Mouse (Mus musculus) small intestine, adult 2 months (tissue): ENCODE results near the gene Spred1.

Experiments used
- CTCF ChIP-seq: fragments of 200-500 bp; IDR thresholded peaks from 2 replicates; pipeline ENCODE4 v1.5.1; 2012; ENCODE audit warnings: low read depth, mild to moderate bottlenecking, control low read depth, inconsistent platforms, low read length, moderate library complexity, mixed read lengths; ENCODE audit not compliant: insufficient replicate concordance, insufficient read length; ENCODE audit errors: extremely low read depth
- POLR2A ChIP-seq: fragments of 200-500 bp; IDR thresholded peaks from 2 replicates; pipeline ENCODE4 v1.6.1; 2012; ENCODE audit warnings: low read depth, mild to moderate bottlenecking, control low read depth, inconsistent platforms, low read length, moderate library complexity

DNA sequence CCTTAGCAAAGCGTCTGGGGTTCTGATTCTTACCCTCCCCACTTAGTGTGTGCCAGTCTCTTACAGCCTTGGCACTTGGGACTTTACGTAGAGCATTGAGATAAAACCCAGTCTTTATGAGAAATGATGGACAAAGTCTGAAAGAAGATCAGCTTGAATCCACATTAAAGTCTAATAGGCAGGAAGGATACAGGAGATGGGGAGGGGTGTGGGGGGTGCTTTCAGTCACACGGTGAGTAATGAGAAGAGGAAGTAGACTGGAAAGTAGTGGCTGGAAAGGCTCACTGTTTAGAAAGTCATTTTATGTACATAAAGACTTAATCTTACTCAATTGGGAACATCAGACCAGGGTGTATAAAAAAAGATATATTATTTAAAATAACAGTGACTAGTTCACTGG lies 47.9 kb downstream of the Spred1 start:
- TF ChIP-seq CTCF (no peak), POLR2A (no peak)
